Mouse (Mus musculus): Measurements from ENCODE around the gene Klk1b8. TPM values are rescaled to one million over a fixed set of nuclear protein-coding genes. Genes with fewer than 3 reads are reported as not detected.

The Klk1b8 gene
- polyA plus RNA-seq (2012; rRNA removed) = not detected in 2 replicates

GRCm38 (mm10) chr7:43950364-43950763 is at the start of gene Klk1b8:
Gene Klk1b8 (plus strand): TSS chr7:43950664.

GRCm38 (mm10) chr7:43933440-43933839 is 17.0 kb upstream of the Klk1b8 start, which contains the start of gene Klk15:
Gene Klk15 (plus strand): TSS chr7:43933740.

GRCm38 (mm10) chr7:43966451-43966850 is 16.0 kb downstream of the Klk1b8 start, which contains the start of gene Klk1b1:
Gene Klk1b1 (plus strand): TSS chr7:43966751.

GRCm38 (mm10) chr7:43975761-43976160 is 25.3 kb downstream of the Klk1b8 start, which contains the start of gene Klk1b9:
Gene Klk1b9 (plus strand): TSS chr7:43976061.

DNA sequence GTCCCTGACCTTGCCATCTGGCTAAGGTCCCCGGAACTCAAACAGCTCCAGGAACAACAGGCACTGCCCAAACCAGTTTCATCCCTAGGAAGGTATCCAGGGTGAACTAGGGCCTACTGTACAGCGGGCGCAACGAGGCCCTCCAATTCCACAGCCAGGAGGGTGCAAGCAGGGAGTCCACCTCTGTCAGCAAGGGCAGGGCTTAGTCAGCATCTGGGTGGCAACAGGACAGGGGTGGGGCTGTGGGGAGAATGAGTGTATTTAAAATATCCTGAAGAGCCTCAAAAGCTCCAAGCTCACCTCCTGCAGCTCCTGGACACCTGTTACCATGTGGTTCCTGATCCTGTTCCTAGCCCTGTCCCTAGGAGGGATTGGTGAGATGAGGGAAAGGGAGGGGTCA is 45.1 kb downstream of the Klk1b8 start, which contains the start of gene Klk1b11:
Klk1b11 (plus strand) TSS at position 301 of the 400 bp plus-strand sequence.

Other genes starting within 250 kb of the Klk1b8 start
- 0.07 and 0.16 TPM in 2 replicates for gene Klk13, start 238.1 kb upstream of the Klk1b8 start, polyA plus RNA-seq (2012; rRNA removed)
- gene Klk12, start 181.8 kb upstream of the Klk1b8 start, polyA plus RNA-seq (2012; rRNA removed) = not detected in 2 replicates
- gene Klk11, start 176.1 kb upstream of the Klk1b8 start, polyA plus RNA-seq (2012; rRNA removed) = 0.73 TPM in 1 of 2 replicates, not detected in the other
- gene Klk10, start 169.6 kb upstream of the Klk1b8 start, polyA plus RNA-seq (2012; rRNA removed) = 0.07 and 0.28 TPM in 2 replicates
- gene Klk9, start 158.8 kb upstream of the Klk1b8 start, polyA plus RNA-seq (2012; rRNA removed) = not detected in 2 replicates
- 10.5 and 12.3 TPM in 2 replicates for gene Klk8, start 153.1 kb upstream of the Klk1b8 start, polyA plus RNA-seq (2012; rRNA removed)
- 0.21 and 0.25 TPM in 2 replicates for gene Klk7, start 139.4 kb upstream of the Klk1b8 start, polyA plus RNA-seq (2012; rRNA removed)
- gene Klk6, start 126.2 kb upstream of the Klk1b8 start, polyA plus RNA-seq (2012; rRNA removed) = not detected in 2 replicates
- not detected in 2 replicates for gene Klk5, start 108.7 kb upstream of the Klk1b8 start, polyA plus RNA-seq (2012; rRNA removed)
- gene Klk4, start 69.5 kb upstream of the Klk1b8 start, polyA plus RNA-seq (2012; rRNA removed) = 0.18 and 0.59 TPM in 2 replicates
- not detected in 2 replicates for gene Klk15, start 16.9 kb upstream of the Klk1b8 start, polyA plus RNA-seq (2012; rRNA removed)
- gene Klk1b1, start 16.1 kb downstream of the Klk1b8 start, polyA plus RNA-seq (2012; rRNA removed) = not detected in 2 replicates
- gene Klk1b9, start 25.4 kb downstream of the Klk1b8 start, polyA plus RNA-seq (2012; rRNA removed) = not detected in 2 replicates
- not detected in 2 replicates for gene Klk1b11, start 45.2 kb downstream of the Klk1b8 start, polyA plus RNA-seq (2012; rRNA removed)
- gene Klk1b26, start 61.5 kb downstream of the Klk1b8 start, polyA plus RNA-seq (2012; rRNA removed) = 0.08 TPM in 1 of 2 replicates, not detected in the other
- gene Klk1b27, start 101.6 kb downstream of the Klk1b8 start, polyA plus RNA-seq (2012; rRNA removed) = 0.07 TPM in 1 of 2 replicates, not detected in the other
- gene Klk1b21, start 151.7 kb downstream of the Klk1b8 start, polyA plus RNA-seq (2012; rRNA removed) = not detected in 2 replicates
- not detected in 2 replicates for gene Klk1b22, start 162.0 kb downstream of the Klk1b8 start, polyA plus RNA-seq (2012; rRNA removed)
- gene Klk1b16, start 186.1 kb downstream of the Klk1b8 start, polyA plus RNA-seq (2012; rRNA removed) = 0.05 TPM in 1 of 2 replicates, not detected in the other
- not detected in 2 replicates for gene Klk1b24, start 237.6 kb downstream of the Klk1b8 start, polyA plus RNA-seq (2012; rRNA removed)
- gene Klk1b3, start 247.5 kb downstream of the Klk1b8 start, polyA plus RNA-seq (2012; rRNA removed) = not detected in 2 replicates

All from central nervous system, embryonic 18 days (tissue).